Mouse (Mus musculus) liver, adult (tissue): ENCODE results near the gene Calr.

Experiments
- GATA4 ChIP-seq: IDR thresholded peaks from 2 replicates; pipeline ENCODE4 v1.6.1; 2014; ENCODE audit warnings: mild to moderate bottlenecking, low read length; ENCODE audit not compliant: insufficient replicate concordance

The Calr gene

GRCm38 (mm10) chr8:84792429-84792947, 54.2 kb downstream of the Calr start:
- TF ChIP-seq GATA4: no peak
